Mouse (Mus musculus): ENCODE data around the gene Dynlt1f.
"Not testable (repeated sequence)": the region's sequence is repeated elsewhere in the genome, so short reads cannot be mapped to it uniquely, and the experiment has no call there.

The Dynlt1f gene

GRCm38 (mm10) chr17:6624926-6625558 is 30.7 kb downstream of the Dynlt1f start:
- not testable (repeated sequence) for DNase-seq (ENCODE audit: low spot score)

- DNase-seq (ENCODE audit: low spot score), result not testable (repeated sequence)
These were observed 33.7 kb downstream of the Dynlt1f start for GRCm38 (mm10) chr17:6621976-6622375.

GRCm38 (mm10) chr17:6620730-6621451 is 34.8 kb downstream of the Dynlt1f start:
- not testable (repeated sequence) for DNase-seq (ENCODE audit: low spot score)

DNA sequence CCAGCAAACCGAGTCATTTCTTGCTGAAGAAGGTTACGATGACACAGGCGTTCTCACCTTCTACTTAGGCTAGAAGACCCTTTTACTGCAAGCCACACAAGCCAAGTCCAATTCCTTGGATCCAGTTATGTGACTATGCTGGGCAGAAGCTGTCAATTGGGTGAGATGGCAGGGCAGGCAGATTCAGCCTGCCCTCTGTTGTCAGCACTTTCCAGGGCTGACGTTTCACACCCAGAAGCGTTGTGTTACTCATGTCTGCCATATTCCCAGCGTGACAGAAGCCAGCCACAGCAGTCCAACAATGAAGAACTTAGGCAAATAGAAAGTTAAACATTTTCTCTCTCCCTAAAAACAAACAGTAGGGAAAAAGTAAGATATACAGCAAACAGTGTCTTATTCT is 35.7 kb downstream of the Dynlt1f start:
- not testable (repeated sequence) for DNase-seq (ENCODE audit: low spot score)

DNA sequence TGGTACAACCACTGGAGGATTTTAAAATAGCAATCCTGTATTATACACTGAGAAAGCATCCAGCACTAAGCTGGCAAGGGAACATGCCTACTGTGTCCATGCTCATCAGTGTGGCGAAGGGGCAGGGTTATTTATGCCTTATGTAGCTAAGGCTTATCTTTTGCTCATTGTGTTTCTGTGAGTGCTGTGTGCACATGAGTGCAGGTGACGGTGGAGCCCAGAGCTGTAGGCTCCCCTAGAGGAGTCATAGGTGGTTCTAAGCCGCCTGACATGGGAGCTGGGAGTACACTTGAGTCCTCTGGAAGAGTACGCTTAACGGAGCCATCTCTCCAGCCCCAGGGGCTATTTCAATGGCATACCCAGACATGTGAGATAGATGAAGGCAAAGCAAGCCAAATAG is 36.4 kb downstream of the Dynlt1f start:
- DNase-seq (ENCODE audit: low spot score), result not testable (repeated sequence)

- DNase-seq (ENCODE audit: low spot score), result not testable (repeated sequence)
These were observed 37.9 kb downstream of the Dynlt1f start for GRCm38 (mm10) chr17:6617689-6618400.

DNA sequence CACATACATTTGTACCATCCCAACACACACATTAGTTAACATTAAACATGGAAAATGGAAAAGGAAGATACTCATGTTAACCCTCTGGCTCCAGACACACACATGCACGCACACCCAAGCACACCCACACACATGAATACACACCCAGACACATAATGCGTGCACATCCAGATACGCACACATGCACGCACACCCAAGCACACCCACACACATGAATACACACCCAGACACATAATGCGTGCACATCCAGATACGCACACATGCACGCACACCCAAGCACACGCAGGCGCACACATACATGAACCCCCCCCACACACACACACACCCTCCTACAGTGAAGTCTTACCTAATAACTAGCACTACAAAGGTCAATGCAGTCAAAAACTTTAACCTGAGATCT is 39.0 kb downstream of the Dynlt1f start:
- not testable (repeated sequence) for DNase-seq (ENCODE audit: low spot score)

GRCm38 (mm10) chr17:6614316-6614715 is 41.4 kb downstream of the Dynlt1f start:
- not testable (repeated sequence) for DNase-seq (ENCODE audit: low spot score)

GRCm38 (mm10) chr17:6613524-6613923 is 42.2 kb downstream of the Dynlt1f start:
- DNase-seq (ENCODE audit: low spot score), result not testable (repeated sequence)

- DNase-seq (ENCODE audit: low spot score), result not testable (repeated sequence)
These were observed 50.4 kb downstream of the Dynlt1f start for GRCm38 (mm10) chr17:6605347-6605746.

DNA sequence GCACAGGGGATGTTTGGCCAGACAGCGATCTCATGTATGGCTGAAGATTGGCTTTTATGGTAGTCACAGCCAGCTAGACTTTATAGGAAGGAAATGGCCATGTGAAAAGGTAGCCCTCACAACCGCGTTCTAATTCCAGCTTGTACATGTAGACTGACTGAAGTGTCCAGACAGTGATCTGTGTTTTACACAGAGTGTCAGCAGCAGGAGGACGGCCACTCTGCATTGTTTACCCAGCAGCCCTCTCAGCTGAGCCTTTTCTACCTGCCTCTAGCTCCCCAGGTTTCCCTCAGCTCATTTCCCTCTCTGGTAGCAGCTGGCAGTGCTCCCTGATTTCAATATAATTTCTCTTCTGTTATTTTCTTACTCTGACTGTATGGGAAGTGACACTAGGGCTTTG is 53.5 kb downstream of the Dynlt1f start:
- not testable (repeated sequence) for DNase-seq (ENCODE audit: low spot score)

- not testable (repeated sequence) for DNase-seq (ENCODE audit: low spot score)
These were observed 54.3 kb downstream of the Dynlt1f start, which contains the start of gene Dynlt1c for GRCm38 (mm10) chr17:6601204-6601911. Gene Dynlt1c (plus strand): TSS chr17:6601671.

- DNase-seq (ENCODE audit: low spot score), result not testable (repeated sequence)
These were observed 55.3 kb downstream of the Dynlt1f start for GRCm38 (mm10) chr17:6600216-6600911.

- DNase-seq (ENCODE audit: low spot score), result not testable (repeated sequence)
These were observed 57.3 kb downstream of the Dynlt1f start for GRCm38 (mm10) chr17:6598356-6598755.

All from urinary bladder, postnatal 10 days (tissue).